Mouse (Mus musculus): ENCODE data around the gene Uba3. TPM values are rescaled to one million over a fixed set of nuclear protein-coding genes. Genes with fewer than 3 reads are reported as not detected.

Uba3 gene
- polyA plus RNA-seq, 1 experiment from 2014 or later: 76.3 TPM

DNA sequence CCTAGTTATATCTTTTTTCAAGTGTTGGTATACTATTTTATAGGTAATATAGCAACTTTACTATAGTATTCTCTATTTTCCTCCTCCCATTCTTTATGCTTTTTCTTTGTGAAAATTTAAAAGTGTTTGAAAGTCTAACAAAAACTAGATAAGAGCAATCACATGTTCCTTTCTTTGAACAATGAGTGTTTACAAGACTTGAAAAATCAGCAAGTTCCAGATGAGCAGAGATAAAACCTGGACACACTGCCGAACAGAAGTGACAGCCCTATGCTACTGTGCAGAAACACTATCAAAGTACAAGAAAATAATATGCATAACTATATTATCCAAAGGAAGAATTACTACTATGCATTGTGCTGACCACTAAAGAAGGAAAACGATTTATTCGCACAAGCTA lies 3.0 kb downstream of the Uba3 start:
- Histone ChIP-seq H3K36me3 (ENCODE audit: control insufficient read depth, insufficient read depth, low read length) (peaks cover 38% of the 10 kb centered on the region), H3K9me3 (ENCODE audit: control insufficient read depth, low read length) (no peaks in the 10 kb centered on the region), H3K27ac (replicated peaks in 1 of 2; ENCODE audit: control insufficient read depth in 1 of 2, insufficient read depth in 1 of 2, low read depth in 2 of 2, low read length in 2 of 2) (no peak overlapping the region), H3K9ac (ENCODE audit: low read length) (no peak overlapping the region), H3K4me1 (ENCODE audit: control insufficient read depth in 2 of 2, insufficient read depth in 2 of 2, low read length in 2 of 2) (peaks cover 5 to 15% of the 10 kb centered on the region in 2 experiments; a peak in 3 of 4 replicates), H3K27me3 (ENCODE audit: control insufficient read depth, insufficient read depth, low read length) (no peaks in the 10 kb centered on the region), H3K4me3 (ENCODE audit: control insufficient read depth in 1 of 2, insufficient read depth in 1 of 2, low read depth in 1 of 2, low read length in 2 of 2) (no peak overlapping the region), H3K4me2 (ENCODE audit: low read length) (no peak overlapping the region)
- 86% methylated on average over 3 of the region's 3 CpGs for WGBS
- ATAC-seq (ENCODE audit: insufficient number of reproducible peaks, insufficient read depth, low FRiP score, low read depth): no peak

DNA sequence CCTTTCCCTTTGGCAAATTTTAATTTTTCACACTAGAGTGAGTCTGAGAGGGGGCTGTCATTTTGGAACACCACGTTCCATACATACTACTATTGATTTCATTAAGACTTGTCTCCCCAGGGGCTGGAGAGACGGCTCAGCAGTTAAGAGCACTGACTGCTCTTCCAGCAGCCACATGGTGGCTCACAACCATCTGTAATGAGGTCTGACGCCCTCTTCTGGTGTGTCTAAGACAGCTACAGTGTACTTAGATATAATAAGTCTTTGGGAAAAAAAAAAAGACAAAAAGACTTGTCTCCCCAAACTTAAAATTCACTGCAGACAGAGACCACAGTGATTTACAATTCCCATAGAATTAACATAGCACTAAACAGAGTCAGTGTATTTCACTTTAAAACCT lies 5.0 kb downstream of the Uba3 start:
- 66% methylated on average over 3 of the region's 3 CpGs for WGBS
- Histone ChIP-seq H3K27ac (replicated peaks in 1 of 2; ENCODE audit: control insufficient read depth in 1 of 2, insufficient read depth in 1 of 2, low read depth in 2 of 2, low read length in 2 of 2) (no peak overlapping the region), H3K27me3 (ENCODE audit: control insufficient read depth, insufficient read depth, low read length) (no peaks in the 10 kb centered on the region), H3K4me1 (ENCODE audit: control insufficient read depth in 2 of 2, insufficient read depth in 2 of 2, low read length in 2 of 2) (peaks cover 5 to 15% of the 10 kb centered on the region in 2 experiments; a peak in 3 of 4 replicates), H3K36me3 (ENCODE audit: control insufficient read depth, insufficient read depth, low read length) (peaks cover 58% of the 10 kb centered on the region), H3K4me3 (ENCODE audit: control insufficient read depth in 1 of 2, insufficient read depth in 1 of 2, low read depth in 1 of 2, low read length in 2 of 2) (no peak overlapping the region), H3K9me3 (ENCODE audit: control insufficient read depth, low read length) (no peaks in the 10 kb centered on the region), H3K4me2 (ENCODE audit: low read length) (no peak overlapping the region), H3K9ac (ENCODE audit: low read length) (no peak overlapping the region)
- ATAC-seq (ENCODE audit: insufficient number of reproducible peaks, insufficient read depth, low FRiP score, low read depth): no peak

DNA sequence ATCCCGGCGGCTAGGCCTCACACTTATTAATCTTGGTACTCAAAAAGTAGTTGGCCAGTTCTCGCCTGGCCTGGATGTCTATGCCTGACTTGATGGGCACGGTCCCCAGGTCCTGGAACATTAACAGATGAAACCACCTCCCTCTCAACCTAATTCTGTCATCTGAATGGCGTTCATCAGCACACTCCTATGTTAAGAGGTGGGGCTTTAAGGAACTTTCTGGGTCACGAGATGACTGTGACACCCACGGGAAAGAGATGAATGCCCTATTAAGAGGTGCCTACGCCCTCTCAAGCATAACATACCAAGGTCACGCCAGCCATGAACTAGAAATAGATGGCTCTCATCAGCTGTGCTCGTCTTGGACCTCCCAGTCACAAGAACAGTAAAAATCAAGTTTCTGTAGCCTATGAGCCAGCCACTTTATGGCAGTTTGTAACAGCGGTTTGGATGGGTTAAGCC lies 26.0 kb downstream of the Uba3 start:
- peak overlapping the region; percentile 84 to 98 for H3K4me3 ChIP-seq (ENCODE audit: control insufficient read depth in 1 of 2, insufficient read depth in 1 of 2, low read depth in 1 of 2, low read length in 2 of 2)
- no peaks in the 10 kb centered on the region for H3K27me3 ChIP-seq (ENCODE audit: control insufficient read depth, insufficient read depth, low read length)
- peak overlapping the region; percentile 96 for H3K9ac ChIP-seq (ENCODE audit: low read length)
- H3K27ac ChIP-seq (replicated peaks in 1 of 2; ENCODE audit: control insufficient read depth in 1 of 2, insufficient read depth in 1 of 2, low read depth in 2 of 2, low read length in 2 of 2): peak overlapping the region; percentile 93
- peaks cover 32% of the 10 kb centered on the region for H3K36me3 ChIP-seq (ENCODE audit: control insufficient read depth, insufficient read depth, low read length)
- H3K9me3 ChIP-seq (ENCODE audit: control insufficient read depth, low read length): no peaks in the 10 kb centered on the region
- WGBS: 4% methylated on average over 11 of the region's 11 CpGs
- H3K4me2 ChIP-seq (ENCODE audit: low read length): peak overlapping the region; percentile 89
- peak; percentile 57 for ATAC-seq (ENCODE audit: insufficient number of reproducible peaks, insufficient read depth, low FRiP score, low read depth)
- H3K4me1 ChIP-seq (ENCODE audit: control insufficient read depth in 2 of 2, insufficient read depth in 2 of 2, low read length in 2 of 2): peaks cover 5 to 22% of the 10 kb centered on the region in 2 experiments

DNA sequence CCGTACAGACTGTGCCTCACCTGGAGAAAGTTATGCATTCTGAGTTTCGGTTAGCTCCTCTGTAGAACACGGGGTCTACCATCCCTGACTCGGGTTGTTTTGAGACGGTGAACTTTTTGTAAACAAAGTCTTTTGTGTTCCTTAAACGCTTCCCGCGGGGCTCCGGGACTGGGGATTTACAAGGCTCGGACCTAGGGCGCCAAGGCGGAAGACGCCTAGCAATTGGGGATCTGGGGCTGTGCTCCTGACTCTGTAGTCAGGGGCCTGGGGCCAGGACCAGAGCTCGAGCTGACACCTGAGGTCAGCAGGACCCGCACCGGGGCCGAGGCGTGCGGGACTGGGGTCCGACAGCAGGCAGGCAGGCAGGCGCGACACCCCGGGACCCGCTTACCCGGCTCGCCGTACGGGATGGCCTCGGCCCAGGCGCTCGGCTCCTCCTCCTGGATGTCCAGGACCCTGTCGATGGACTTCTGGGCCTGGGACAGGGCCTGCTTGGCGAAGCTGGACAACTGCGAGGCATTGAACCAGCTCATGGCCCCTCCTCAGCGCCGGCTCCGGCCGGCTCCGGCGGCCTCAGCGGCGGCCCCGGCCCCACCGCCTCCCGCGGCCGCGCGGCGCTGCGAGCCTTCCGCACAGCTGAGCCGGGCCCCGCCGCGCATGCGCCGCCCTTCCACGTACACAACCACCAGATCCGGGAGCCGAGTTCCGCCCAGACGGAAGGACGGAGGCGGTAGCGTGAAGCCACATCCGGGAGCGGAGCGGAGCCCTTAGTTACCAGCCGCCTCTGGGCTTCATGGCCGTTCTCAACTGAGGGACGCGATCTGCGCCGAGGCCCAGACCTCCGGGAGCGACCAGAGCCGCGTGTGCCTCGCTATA lies 26.7 kb downstream of the Uba3 start, which contains the start of gene Tmf1:
Gene Tmf1 (minus strand): TSS at position 632 of the 876 bp plus-strand sequence.
- peaks cover 5 to 22% of the 10 kb centered on the region in 2 experiments for H3K4me1 ChIP-seq (ENCODE audit: control insufficient read depth in 2 of 2, insufficient read depth in 2 of 2, low read length in 2 of 2)
- WGBS: under 1% methylated on average over 78 of the region's 80 CpGs
- H3K9me3 ChIP-seq (ENCODE audit: control insufficient read depth, low read length): no peaks in the 10 kb centered on the region
- H3K4me2 ChIP-seq (ENCODE audit: low read length): peak within 1 kb of the TSS; percentile 89
- H3K27ac ChIP-seq (replicated peaks in 1 of 2; ENCODE audit: control insufficient read depth in 1 of 2, insufficient read depth in 1 of 2, low read depth in 2 of 2, low read length in 2 of 2): peak within 1 kb of the TSS; percentile 93
- H3K9ac ChIP-seq (ENCODE audit: low read length): peak within 1 kb of the TSS; percentile 96
- peak; percentile 97 for ATAC-seq (ENCODE audit: insufficient number of reproducible peaks, insufficient read depth, low FRiP score, low read depth)
- no peaks in the 10 kb centered on the region for H3K27me3 ChIP-seq (ENCODE audit: control insufficient read depth, insufficient read depth, low read length)
- H3K4me3 ChIP-seq (ENCODE audit: control insufficient read depth in 1 of 2, insufficient read depth in 1 of 2, low read depth in 1 of 2, low read length in 2 of 2): peak within 1 kb of the TSS; percentile 84 to 98
- peaks cover 28% of the 10 kb centered on the region for H3K36me3 ChIP-seq (ENCODE audit: control insufficient read depth, insufficient read depth, low read length)

DNA sequence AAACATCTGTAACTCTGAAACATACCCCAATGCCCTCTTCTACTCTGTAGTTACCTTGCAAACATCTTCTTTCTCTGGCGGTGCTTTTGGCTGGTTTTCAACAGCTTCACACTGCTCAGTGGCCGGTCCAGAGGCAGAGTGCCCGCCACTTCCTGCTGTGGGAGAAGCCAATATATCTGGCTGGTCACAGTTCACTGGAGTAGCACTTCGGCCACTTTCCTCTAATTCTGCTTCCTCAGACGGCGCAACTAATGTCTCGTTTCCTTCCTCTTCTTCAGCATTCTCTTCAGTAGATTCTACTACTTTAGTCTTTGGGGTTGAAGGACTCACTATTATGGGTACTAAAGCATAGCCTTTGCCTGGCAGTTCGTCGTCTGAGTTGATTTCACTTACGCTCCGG lies 29.7 kb downstream of the Uba3 start:
- Histone ChIP-seq H3K4me2 (ENCODE audit: low read length) (no peak overlapping the region), H3K27ac (replicated peaks in 1 of 2; ENCODE audit: control insufficient read depth in 1 of 2, insufficient read depth in 1 of 2, low read depth in 2 of 2, low read length in 2 of 2) (no peak overlapping the region), H3K36me3 (ENCODE audit: control insufficient read depth, insufficient read depth, low read length) (peaks cover 44% of the 10 kb centered on the region), H3K27me3 (ENCODE audit: control insufficient read depth, insufficient read depth, low read length) (no peaks in the 10 kb centered on the region), H3K4me1 (ENCODE audit: control insufficient read depth in 2 of 2, insufficient read depth in 2 of 2, low read length in 2 of 2) (peaks cover 5 to 22% of the 10 kb centered on the region in 2 experiments), H3K9me3 (ENCODE audit: control insufficient read depth, low read length) (no peaks in the 10 kb centered on the region), H3K4me3 (ENCODE audit: control insufficient read depth in 1 of 2, insufficient read depth in 1 of 2, low read depth in 1 of 2, low read length in 2 of 2) (no peak overlapping the region), H3K9ac (ENCODE audit: low read length) (no peak overlapping the region)
- 73% methylated on average over 11 of the region's 11 CpGs for WGBS
- ATAC-seq (ENCODE audit: insufficient number of reproducible peaks, insufficient read depth, low FRiP score, low read depth): no peak

DNA sequence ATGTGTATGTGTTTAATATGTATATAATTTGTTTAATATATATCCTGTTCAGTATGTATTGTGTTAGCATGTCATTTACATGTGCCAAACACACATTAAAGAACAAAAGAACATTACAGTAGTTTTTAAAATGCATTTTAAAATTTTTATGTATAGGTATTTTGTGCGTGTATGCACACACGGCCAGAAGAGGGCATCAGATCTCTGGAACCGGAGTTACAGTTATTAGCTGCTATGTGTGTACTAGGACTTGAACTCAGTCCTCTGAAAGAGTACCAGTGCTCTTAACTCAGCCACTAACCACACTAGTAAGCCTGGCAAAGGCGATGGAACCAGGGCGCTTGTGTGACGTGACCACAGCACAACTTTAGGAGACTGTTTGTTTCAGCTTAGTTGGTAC lies 55.3 kb downstream of the Uba3 start:
- 85% methylated on average over 6 of the region's 6 CpGs for WGBS
- Histone ChIP-seq H3K4me2 (ENCODE audit: low read length) (no peak overlapping the region), H3K36me3 (ENCODE audit: control insufficient read depth, insufficient read depth, low read length) (peaks cover 17% of the 10 kb centered on the region), H3K9me3 (ENCODE audit: control insufficient read depth, low read length) (no peaks in the 10 kb centered on the region), H3K27ac (replicated peaks in 1 of 2; ENCODE audit: control insufficient read depth in 1 of 2, insufficient read depth in 1 of 2, low read depth in 2 of 2, low read length in 2 of 2) (no peak overlapping the region), H3K27me3 (ENCODE audit: control insufficient read depth, insufficient read depth, low read length) (no peaks in the 10 kb centered on the region), H3K4me1 (ENCODE audit: control insufficient read depth in 2 of 2, insufficient read depth in 2 of 2, low read length in 2 of 2) (peaks cover 6 to 18% of the 10 kb centered on the region in 2 experiments), H3K9ac (ENCODE audit: low read length) (no peak overlapping the region), H3K4me3 (ENCODE audit: control insufficient read depth in 1 of 2, insufficient read depth in 1 of 2, low read depth in 1 of 2, low read length in 2 of 2) (no peak overlapping the region)
- no peak for ATAC-seq (ENCODE audit: insufficient number of reproducible peaks, insufficient read depth, low FRiP score, low read depth)

DNA sequence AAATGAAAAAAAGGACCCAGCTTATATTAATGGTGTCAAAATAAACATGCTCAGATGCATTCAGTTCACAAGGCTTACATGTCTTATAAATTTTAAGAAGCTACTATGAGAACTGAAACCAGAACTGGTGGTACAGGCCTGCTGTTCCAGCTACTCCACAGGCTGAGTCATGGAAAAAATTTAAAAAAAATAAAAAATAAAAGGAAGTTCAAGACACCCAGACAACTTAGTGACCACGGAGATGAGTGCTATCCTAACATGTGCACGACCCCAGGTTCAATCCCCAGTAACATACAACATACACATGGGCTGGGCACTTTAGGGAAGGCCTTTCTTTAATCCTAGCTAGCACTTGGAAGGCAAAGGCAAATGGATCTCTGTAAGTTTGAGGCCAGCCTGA lies 55.7 kb downstream of the Uba3 start:
- Histone ChIP-seq H3K4me3 (ENCODE audit: control insufficient read depth in 1 of 2, insufficient read depth in 1 of 2, low read depth in 1 of 2, low read length in 2 of 2) (no peak overlapping the region), H3K36me3 (ENCODE audit: control insufficient read depth, insufficient read depth, low read length) (peaks cover 21% of the 10 kb centered on the region), H3K9me3 (ENCODE audit: control insufficient read depth, low read length) (no peaks in the 10 kb centered on the region), H3K4me1 (ENCODE audit: control insufficient read depth in 2 of 2, insufficient read depth in 2 of 2, low read length in 2 of 2) (peaks cover 6 to 18% of the 10 kb centered on the region in 2 experiments), H3K4me2 (ENCODE audit: low read length) (no peak overlapping the region), H3K27ac (replicated peaks in 1 of 2; ENCODE audit: control insufficient read depth in 1 of 2, insufficient read depth in 1 of 2, low read depth in 2 of 2, low read length in 2 of 2) (no peak overlapping the region), H3K9ac (ENCODE audit: low read length) (no peak overlapping the region), H3K27me3 (ENCODE audit: control insufficient read depth, insufficient read depth, low read length) (no peaks in the 10 kb centered on the region)
- 64% methylated on average over 2 of the region's 2 CpGs for WGBS
- ATAC-seq (ENCODE audit: insufficient number of reproducible peaks, insufficient read depth, low FRiP score, low read depth): no peak
